Mouse (Mus musculus): ENCODE measurements around the gene Tbc1d16. TPM values are rescaled to one million over a fixed set of nuclear protein-coding genes. Genes with fewer than 3 reads are reported as not detected.
A peak's percentile ranks its signal among the peaks of the same experiment; 100 is the strongest.

Gene Tbc1d16
- polyA plus RNA-seq, 1 experiment from 2014 or later = 13.6 TPM

GRCm38 (mm10) chr11:119188389-119188788 is 39.9 kb downstream of the Tbc1d16 start:
- H3K4me1 ChIP-seq (ENCODE audit: control insufficient read depth, insufficient read depth, low read length) = peaks cover 37% of the 10 kb centered on the region
- no peaks in the 10 kb centered on the region for H3K27me3 ChIP-seq (ENCODE audit: control insufficient read depth, insufficient read depth, low read length)
- no peak overlapping the region for H3K9ac ChIP-seq (ENCODE audit: low read length)
- peak overlapping the region; percentile 54; the same call in 1 of the 2 replicates for H3K27ac ChIP-seq (ENCODE audit: low read length)
- H3K9me3 ChIP-seq (replicated peaks; ENCODE audit: control insufficient read depth, low read length) = no peaks in the 10 kb centered on the region
- WGBS = 49% methylated on average over 6 of the region's 6 CpGs
- no peak for ATAC-seq (ENCODE audit: insufficient read depth, low FRiP score)
- no peak overlapping the region for H3K4me2 ChIP-seq (ENCODE audit: low read depth, low read length)
- no peaks in the 10 kb centered on the region for H3K36me3 ChIP-seq (ENCODE audit: control insufficient read depth, insufficient read depth, low read length)
- H3K4me3 ChIP-seq (replicated peaks; ENCODE audit: low read length) = no peak overlapping the region

- 66% methylated on average over 10 of the region's 10 CpGs for WGBS
- peak overlapping the region; percentile 54; the same call in 1 of the 2 replicates for H3K27ac ChIP-seq (ENCODE audit: low read length)
Observed at GRCm38 (mm10) chr11:119187800-119188197, 40.5 kb downstream of the Tbc1d16 start.

GRCm38 (mm10) chr11:119186989-119187799 is 41.1 kb downstream of the Tbc1d16 start:
- H3K4me2 ChIP-seq (ENCODE audit: low read depth, low read length) = no peak overlapping the region
- WGBS = 44% methylated on average over 25 of the region's 25 CpGs
- H3K4me1 ChIP-seq (ENCODE audit: control insufficient read depth, insufficient read depth, low read length) = peaks cover 30% of the 10 kb centered on the region
- ATAC-seq (ENCODE audit: insufficient read depth, low FRiP score) = no peak
- H3K9ac ChIP-seq (ENCODE audit: low read length) = no peak overlapping the region; the same call in 1 of the 2 replicates
- H3K9me3 ChIP-seq (replicated peaks; ENCODE audit: control insufficient read depth, low read length) = no peaks in the 10 kb centered on the region
- H3K27ac ChIP-seq (ENCODE audit: low read length) = no peak overlapping the region
- no peak overlapping the region for H3K4me3 ChIP-seq (replicated peaks; ENCODE audit: low read length)
- no peaks in the 10 kb centered on the region for H3K27me3 ChIP-seq (ENCODE audit: control insufficient read depth, insufficient read depth, low read length)
- H3K36me3 ChIP-seq (ENCODE audit: control insufficient read depth, insufficient read depth, low read length) = no peaks in the 10 kb centered on the region

More at GRCm38 (mm10) chr11:119187800-119188197, 40.5 kb downstream of the Tbc1d16 start:
- no peak overlapping the region for H3K4me3 ChIP-seq (replicated peaks; ENCODE audit: low read length)
- ATAC-seq (ENCODE audit: insufficient read depth, low FRiP score) = no peak
- H3K36me3 ChIP-seq (ENCODE audit: control insufficient read depth, insufficient read depth, low read length) = no peaks in the 10 kb centered on the region
- H3K4me1 ChIP-seq (ENCODE audit: control insufficient read depth, insufficient read depth, low read length) = peaks cover 36% of the 10 kb centered on the region
- H3K9me3 ChIP-seq (replicated peaks; ENCODE audit: control insufficient read depth, low read length) = no peaks in the 10 kb centered on the region
- H3K4me2 ChIP-seq (ENCODE audit: low read depth, low read length) = no peak overlapping the region
- H3K9ac ChIP-seq (ENCODE audit: low read length) = no peak overlapping the region; the same call in 1 of the 2 replicates
- no peaks in the 10 kb centered on the region for H3K27me3 ChIP-seq (ENCODE audit: control insufficient read depth, insufficient read depth, low read length)

- no peak for ATAC-seq (ENCODE audit: insufficient read depth, low FRiP score)
- no peak overlapping the region for H3K4me3 ChIP-seq (replicated peaks; ENCODE audit: low read length)
- peaks cover 24% of the 10 kb centered on the region for H3K4me1 ChIP-seq (ENCODE audit: control insufficient read depth, insufficient read depth, low read length)
- no peaks in the 10 kb centered on the region for H3K27me3 ChIP-seq (ENCODE audit: control insufficient read depth, insufficient read depth, low read length)
- no peak overlapping the region for H3K4me2 ChIP-seq (ENCODE audit: low read depth, low read length)
- 81% methylated on average over 3 of the region's 3 CpGs for WGBS
- H3K27ac ChIP-seq (ENCODE audit: low read length) = no peak overlapping the region
- H3K36me3 ChIP-seq (ENCODE audit: control insufficient read depth, insufficient read depth, low read length) = no peaks in the 10 kb centered on the region
- H3K9ac ChIP-seq (ENCODE audit: low read length) = no peak overlapping the region
- H3K9me3 ChIP-seq (replicated peaks; ENCODE audit: control insufficient read depth, low read length) = no peaks in the 10 kb centered on the region
Observed at GRCm38 (mm10) chr11:119186381-119186780, 41.9 kb downstream of the Tbc1d16 start.

GRCm38 (mm10) chr11:119183684-119184310 is 44.5 kb downstream of the Tbc1d16 start:
- Histone ChIP-seq H3K36me3 (ENCODE audit: control insufficient read depth, insufficient read depth, low read length) (0 out of 2 replicates have a peak, but pooled peaks cover 3% of the 10 kb centered on the region), H3K4me2 (ENCODE audit: low read depth, low read length) (no peak overlapping the region), H3K4me1 (ENCODE audit: control insufficient read depth, insufficient read depth, low read length) (peaks cover 10% of the 10 kb centered on the region), H3K9me3 (replicated peaks; ENCODE audit: control insufficient read depth, low read length) (no peaks in the 10 kb centered on the region), H3K27ac (ENCODE audit: low read length) (no peak overlapping the region), H3K4me3 (replicated peaks; ENCODE audit: low read length) (no peak overlapping the region), H3K27me3 (ENCODE audit: control insufficient read depth, insufficient read depth, low read length) (no peaks in the 10 kb centered on the region), H3K9ac (ENCODE audit: low read length) (no peak overlapping the region)
- WGBS = 62% methylated on average over 15 of the region's 15 CpGs
- no peak for ATAC-seq (ENCODE audit: insufficient read depth, low FRiP score)

GRCm38 (mm10) chr11:119181861-119182395 is 46.4 kb downstream of the Tbc1d16 start:
- no peaks in the 10 kb centered on the region for H3K9me3 ChIP-seq (replicated peaks; ENCODE audit: control insufficient read depth, low read length)
- 0 out of 2 replicates have a peak, but pooled peaks cover 3% of the 10 kb centered on the region for H3K36me3 ChIP-seq (ENCODE audit: control insufficient read depth, insufficient read depth, low read length)
- no peak overlapping the region for H3K27ac ChIP-seq (ENCODE audit: low read length)
- no peaks in the 10 kb centered on the region for H3K27me3 ChIP-seq (ENCODE audit: control insufficient read depth, insufficient read depth, low read length)
- no peak overlapping the region for H3K4me3 ChIP-seq (replicated peaks; ENCODE audit: low read length)
- H3K4me2 ChIP-seq (ENCODE audit: low read depth, low read length) = no peak overlapping the region
- no peak for ATAC-seq (ENCODE audit: insufficient read depth, low FRiP score)
- WGBS = 82% methylated on average over 12 of the region's 12 CpGs
- H3K9ac ChIP-seq (ENCODE audit: low read length) = no peak overlapping the region
- H3K4me1 ChIP-seq (ENCODE audit: control insufficient read depth, insufficient read depth, low read length) = no peaks in the 10 kb centered on the region

GRCm38 (mm10) chr11:119180824-119181582 is 47.3 kb downstream of the Tbc1d16 start:
- Histone ChIP-seq H3K36me3 (ENCODE audit: control insufficient read depth, insufficient read depth, low read length) (0 out of 2 replicates have a peak, but pooled peaks cover 3% of the 10 kb centered on the region), H3K9ac (ENCODE audit: low read length) (no peak overlapping the region), H3K27ac (ENCODE audit: low read length) (no peak overlapping the region), H3K4me3 (replicated peaks; ENCODE audit: low read length) (no peak overlapping the region), H3K4me2 (ENCODE audit: low read depth, low read length) (no peak overlapping the region), H3K27me3 (ENCODE audit: control insufficient read depth, insufficient read depth, low read length) (no peaks in the 10 kb centered on the region), H3K9me3 (replicated peaks; ENCODE audit: control insufficient read depth, low read length) (no peaks in the 10 kb centered on the region), H3K4me1 (ENCODE audit: control insufficient read depth, insufficient read depth, low read length) (no peaks in the 10 kb centered on the region)
- WGBS = 82% methylated on average over 14 of the region's 14 CpGs
- no peak for ATAC-seq (ENCODE audit: insufficient read depth, low FRiP score)

GRCm38 (mm10) chr11:119178317-119178716 is 50.0 kb downstream of the Tbc1d16 start:
- H3K36me3 ChIP-seq (ENCODE audit: control insufficient read depth, insufficient read depth, low read length) = 0 out of 2 replicates have a peak, but pooled peaks cover 3% of the 10 kb centered on the region
- H3K4me2 ChIP-seq (ENCODE audit: low read depth, low read length) = no peak overlapping the region
- 85% methylated on average over 8 of the region's 8 CpGs for WGBS
- no peak overlapping the region for H3K4me3 ChIP-seq (replicated peaks; ENCODE audit: low read length)
- no peak overlapping the region for H3K27ac ChIP-seq (ENCODE audit: low read length)
- H3K9me3 ChIP-seq (replicated peaks; ENCODE audit: control insufficient read depth, low read length) = no peaks in the 10 kb centered on the region
- no peaks in the 10 kb centered on the region for H3K4me1 ChIP-seq (ENCODE audit: control insufficient read depth, insufficient read depth, low read length)
- no peak overlapping the region for H3K9ac ChIP-seq (ENCODE audit: low read length)
- no peak for ATAC-seq (ENCODE audit: insufficient read depth, low FRiP score)
- H3K27me3 ChIP-seq (ENCODE audit: control insufficient read depth, insufficient read depth, low read length) = no peaks in the 10 kb centered on the region
